Mouse (Mus musculus): ENCODE measurements around the gene Ngef.

GRCm38 (mm10) chr1:87589980-87590379, 16.3 kb upstream of the Ngef start:
- TF ChIP-seq ZNF384 (IDR thresholded peaks at IDR 0.05; ENCODE audit: low read depth, low read length), result no peak
- no peak for TF ChIP-seq MAFK (IDR thresholded peaks at IDR 0.05; ENCODE audit: insufficient read depth, low read depth, low read length)
- TF ChIP-seq CHD2 (IDR thresholded peaks at IDR 0.05; ENCODE audit: low read depth, low read length), result no peak
